Mouse (Mus musculus): Measurements from ENCODE around the gene Rbm5. TPM values are rescaled to one million over a fixed set of nuclear protein-coding genes. Genes with fewer than 3 reads are reported as not detected.

Rbm5 gene
- polyA plus RNA-seq, 1 experiment, result 197 TPM

- no peak overlapping the region for H3K4me3 ChIP-seq (ENCODE audit: control insufficient read depth, insufficient read depth, low read length)
- no peak overlapping the region for H3K27ac ChIP-seq (ENCODE audit: control insufficient read depth, insufficient read depth, low read length)
- H3K4me1 ChIP-seq (replicated peaks; ENCODE audit: control insufficient read depth, insufficient read depth, low read length), result peaks cover 13% of the 10 kb centered on the region
- no peaks in the 10 kb centered on the region for H3K27me3 ChIP-seq (ENCODE audit: control insufficient read depth, insufficient read depth, low read length)
- 65% methylated on average over 12 of the region's 12 CpGs for WGBS
- no peak for DNase-seq
- no peak for TF ChIP-seq CTCF (IDR thresholded peaks at IDR 0.05; ENCODE audit: borderline replicate concordance, control insufficient read depth, extremely low read depth, insufficient read depth, low read length, poor library complexity)
- no peak for TF ChIP-seq POLR2A (IDR thresholded peaks at IDR 0.05; ENCODE audit: control insufficient read depth, extremely low read depth, insufficient read depth, low read length, poor library complexity)
- no peaks in the 10 kb centered on the region for H3K36me3 ChIP-seq (ENCODE audit: control insufficient read depth, insufficient read depth, low read length)
These were observed 56.4 kb downstream of the Rbm5 start for GRCm38 (mm10) chr9:107714221-107714952.

GRCm38 (mm10) chr9:107709697-107710483 is 60.9 kb downstream of the Rbm5 start, which contains the start of gene Sema3f:
Gene Sema3f (minus strand): TSS chr9:107710475.
- Histone ChIP-seq H3K4me1 (replicated peaks; ENCODE audit: control insufficient read depth, insufficient read depth, low read length) (peaks cover 28% of the 10 kb centered on the region), H3K27ac (ENCODE audit: control insufficient read depth, insufficient read depth, low read length) (no peak within 1 kb of the TSS), H3K4me3 (ENCODE audit: control insufficient read depth, insufficient read depth, low read length) (peak within 1 kb of the TSS; percentile 58), H3K36me3 (ENCODE audit: control insufficient read depth, insufficient read depth, low read length) (no peaks in the 10 kb centered on the region), H3K27me3 (ENCODE audit: control insufficient read depth, insufficient read depth, low read length) (peaks cover 11% of the 10 kb centered on the region)
- peak; percentile 46 for TF ChIP-seq POLR2A (IDR thresholded peaks at IDR 0.05; ENCODE audit: control insufficient read depth, extremely low read depth, insufficient read depth, low read length, poor library complexity)
- TF ChIP-seq CTCF (IDR thresholded peaks at IDR 0.05; ENCODE audit: borderline replicate concordance, control insufficient read depth, extremely low read depth, insufficient read depth, low read length, poor library complexity), result peak; percentile 53; the same call in 1 of the 2 replicates
- WGBS, result 2% methylated on average over 86 of the region's 86 CpGs
- peak; percentile 83 for DNase-seq

GRCm38 (mm10) chr9:107709096-107709696 is 61.6 kb downstream of the Rbm5 start:
- H3K4me1 ChIP-seq (replicated peaks; ENCODE audit: control insufficient read depth, insufficient read depth, low read length), result peaks cover 28% of the 10 kb centered on the region
- H3K36me3 ChIP-seq (ENCODE audit: control insufficient read depth, insufficient read depth, low read length), result no peaks in the 10 kb centered on the region
- 1% methylated on average over 54 of the region's 55 CpGs for WGBS
- no peak for TF ChIP-seq POLR2A (IDR thresholded peaks at IDR 0.05; ENCODE audit: control insufficient read depth, extremely low read depth, insufficient read depth, low read length, poor library complexity)
- TF ChIP-seq CTCF (IDR thresholded peaks at IDR 0.05; ENCODE audit: borderline replicate concordance, control insufficient read depth, extremely low read depth, insufficient read depth, low read length, poor library complexity), result no peak
- peak overlapping the region; percentile 58 for H3K4me3 ChIP-seq (ENCODE audit: control insufficient read depth, insufficient read depth, low read length)
- H3K27ac ChIP-seq (ENCODE audit: control insufficient read depth, insufficient read depth, low read length), result no peak overlapping the region
- peaks cover 11% of the 10 kb centered on the region for H3K27me3 ChIP-seq (ENCODE audit: control insufficient read depth, insufficient read depth, low read length)
- no peak for DNase-seq

GRCm38 (mm10) chr9:107708439-107709095 is 62.2 kb downstream of the Rbm5 start:
- TF ChIP-seq POLR2A (IDR thresholded peaks at IDR 0.05; ENCODE audit: control insufficient read depth, extremely low read depth, insufficient read depth, low read length, poor library complexity) (no peak), CTCF (IDR thresholded peaks at IDR 0.05; ENCODE audit: borderline replicate concordance, control insufficient read depth, extremely low read depth, insufficient read depth, low read length, poor library complexity) (no peak)
- Histone ChIP-seq H3K27me3 (ENCODE audit: control insufficient read depth, insufficient read depth, low read length) (peaks cover 11% of the 10 kb centered on the region), H3K36me3 (ENCODE audit: control insufficient read depth, insufficient read depth, low read length) (no peaks in the 10 kb centered on the region), H3K27ac (ENCODE audit: control insufficient read depth, insufficient read depth, low read length) (no peak overlapping the region), H3K4me1 (replicated peaks; ENCODE audit: control insufficient read depth, insufficient read depth, low read length) (peaks cover 28% of the 10 kb centered on the region), H3K4me3 (ENCODE audit: control insufficient read depth, insufficient read depth, low read length) (peak overlapping the region; percentile 58)
- no peak for DNase-seq
- 16% methylated on average over 21 of the region's 21 CpGs for WGBS

DNA sequence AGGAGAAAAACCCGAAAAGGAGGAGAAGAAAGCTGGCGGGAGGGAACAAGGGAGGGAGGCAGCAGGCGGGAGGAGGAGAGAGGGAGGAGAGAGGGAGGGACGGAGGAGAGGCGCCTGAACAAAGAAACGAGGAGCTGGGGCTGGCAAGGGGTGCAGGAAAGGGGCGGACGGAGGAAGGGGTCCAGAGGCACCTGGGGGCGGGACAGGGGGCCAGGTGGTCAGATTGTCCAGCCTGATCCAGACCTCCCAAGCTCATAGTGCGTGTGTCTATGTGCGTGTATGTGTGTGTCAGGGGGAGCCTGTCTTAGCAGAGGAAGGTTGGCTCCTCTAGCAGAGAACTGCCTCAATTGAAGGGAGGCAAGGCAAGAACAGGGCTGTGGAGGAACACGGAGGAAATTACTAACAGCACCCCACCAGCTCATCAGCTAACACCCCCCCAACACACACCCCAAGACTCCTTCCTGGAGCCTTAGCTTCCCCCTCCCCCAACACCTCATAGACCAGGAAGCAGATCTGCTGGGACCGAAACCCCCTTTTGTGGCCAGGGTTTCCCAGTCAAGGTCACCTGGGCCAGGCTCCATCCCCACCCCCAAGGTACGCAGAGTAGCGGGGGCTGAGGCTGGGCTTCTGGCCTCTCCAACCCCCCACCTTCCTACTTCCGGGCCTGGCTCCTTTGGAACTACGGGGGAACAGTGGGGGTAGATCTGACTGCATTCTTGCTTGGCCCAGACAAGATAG is 62.9 kb downstream of the Rbm5 start:
- H3K4me3 ChIP-seq (ENCODE audit: control insufficient read depth, insufficient read depth, low read length), result peak overlapping the region; percentile 58; the same call in 1 of the 2 replicates
- peaks cover 11% of the 10 kb centered on the region for H3K27me3 ChIP-seq (ENCODE audit: control insufficient read depth, insufficient read depth, low read length)
- H3K4me1 ChIP-seq (replicated peaks; ENCODE audit: control insufficient read depth, insufficient read depth, low read length), result peaks cover 28% of the 10 kb centered on the region
- H3K27ac ChIP-seq (ENCODE audit: control insufficient read depth, insufficient read depth, low read length), result no peak overlapping the region
- 6% methylated on average over 17 of the region's 17 CpGs for WGBS
- DNase-seq, result no peak
- H3K36me3 ChIP-seq (ENCODE audit: control insufficient read depth, insufficient read depth, low read length), result no peaks in the 10 kb centered on the region
- TF ChIP-seq CTCF (IDR thresholded peaks at IDR 0.05; ENCODE audit: borderline replicate concordance, control insufficient read depth, extremely low read depth, insufficient read depth, low read length, poor library complexity) (no peak), POLR2A (IDR thresholded peaks at IDR 0.05; ENCODE audit: control insufficient read depth, extremely low read depth, insufficient read depth, low read length, poor library complexity) (no peak)
